Mouse (Mus musculus): ENCODE results near the gene Ccn5. TPM values are rescaled to one million over a fixed set of nuclear protein-coding genes. Genes with fewer than 3 reads are reported as not detected.

Ccn5 gene
- polyA plus RNA-seq, 1 experiment = 1.6 TPM

DNA sequence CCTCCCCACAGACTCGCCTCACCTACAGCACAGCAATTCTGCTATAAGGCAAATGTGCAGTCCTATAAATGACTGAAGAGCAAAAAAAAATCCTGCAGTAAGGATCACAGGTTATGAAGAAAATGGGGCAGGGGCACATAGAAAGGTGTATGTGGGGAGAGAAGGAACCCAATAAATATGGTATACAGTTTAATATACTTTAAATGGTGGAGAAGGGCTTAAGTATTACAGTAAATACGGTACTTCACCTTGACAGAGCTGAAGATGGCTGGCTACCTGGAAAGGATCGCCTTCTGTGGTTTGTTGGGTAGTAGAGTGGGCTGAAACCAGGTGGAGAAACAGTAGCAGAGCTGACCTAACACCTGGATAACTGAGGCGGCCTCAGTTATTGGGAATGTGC is 50.6 kb downstream of the Ccn5 start:
- Histone ChIP-seq H3K27ac (ENCODE audit: insufficient read depth, low read depth, low read length) (no peak overlapping the region), H3K4me1 (ENCODE audit: control insufficient read depth, insufficient read depth, low read length) (no peaks in the 10 kb centered on the region), H3K4me3 (ENCODE audit: insufficient read depth, low read length) (no peak overlapping the region)
- TF ChIP-seq POLR2A (IDR thresholded peaks at IDR 0.05; ENCODE audit: borderline replicate concordance, low read depth, low read length) (no peak), CTCF (IDR thresholded peaks at IDR 0.05; ENCODE audit: low read depth, low read length) (no peak)

DNA sequence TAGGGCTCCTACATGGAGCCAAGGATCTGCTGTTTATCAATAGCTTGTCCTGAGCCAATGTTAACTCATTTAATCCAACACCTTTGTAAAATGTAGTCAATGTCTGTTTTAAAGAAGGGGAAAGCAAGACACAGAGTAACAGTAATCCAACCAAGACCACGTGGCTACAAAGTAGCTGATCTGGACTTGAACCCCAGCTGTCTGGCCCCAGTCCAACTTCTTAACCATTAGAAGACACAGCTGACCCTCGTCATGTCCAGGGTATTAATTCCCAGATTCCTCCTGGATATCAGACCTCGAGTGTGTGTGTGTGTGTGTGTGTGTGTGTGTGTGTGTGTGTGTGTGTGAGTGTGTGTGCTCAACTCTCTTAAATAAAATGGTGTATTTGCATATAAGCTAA is 51.2 kb downstream of the Ccn5 start:
- H3K4me1 ChIP-seq (ENCODE audit: control insufficient read depth, insufficient read depth, low read length) = no peaks in the 10 kb centered on the region
- TF ChIP-seq POLR2A (IDR thresholded peaks at IDR 0.05; ENCODE audit: borderline replicate concordance, low read depth, low read length) (no peak), CTCF (IDR thresholded peaks at IDR 0.05; ENCODE audit: low read depth, low read length) (no peak)
- no peak overlapping the region for H3K4me3 ChIP-seq (ENCODE audit: insufficient read depth, low read length)
- H3K27ac ChIP-seq (ENCODE audit: insufficient read depth, low read depth, low read length) = no peak overlapping the region

DNA sequence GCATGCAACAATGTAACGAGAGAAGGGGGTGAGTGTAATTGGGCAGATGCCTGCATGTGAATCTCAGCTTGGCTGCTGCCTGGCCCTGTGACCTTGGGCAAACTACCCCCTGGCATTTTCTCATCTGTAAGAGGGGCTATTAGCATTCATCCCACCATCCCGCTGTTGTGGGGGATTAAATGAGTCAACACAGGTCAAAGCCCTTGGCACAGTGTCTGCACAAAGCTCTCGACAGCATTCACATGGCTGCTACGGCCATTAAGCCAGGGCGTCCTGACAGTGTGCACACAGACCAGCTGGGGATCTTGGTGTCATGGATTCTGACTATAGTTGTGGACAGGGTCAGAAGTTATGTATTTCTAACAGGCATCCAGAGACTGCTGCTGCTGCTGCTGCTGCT is 54.2 kb downstream of the Ccn5 start:
- H3K4me3 ChIP-seq (ENCODE audit: insufficient read depth, low read length) = no peak overlapping the region
- no peak overlapping the region for H3K27ac ChIP-seq (ENCODE audit: insufficient read depth, low read depth, low read length)
- no peaks in the 10 kb centered on the region for H3K4me1 ChIP-seq (ENCODE audit: control insufficient read depth, insufficient read depth, low read length)
- TF ChIP-seq POLR2A (IDR thresholded peaks at IDR 0.05; ENCODE audit: borderline replicate concordance, low read depth, low read length) (no peak), CTCF (IDR thresholded peaks at IDR 0.05; ENCODE audit: low read depth, low read length) (no peak)

DNA sequence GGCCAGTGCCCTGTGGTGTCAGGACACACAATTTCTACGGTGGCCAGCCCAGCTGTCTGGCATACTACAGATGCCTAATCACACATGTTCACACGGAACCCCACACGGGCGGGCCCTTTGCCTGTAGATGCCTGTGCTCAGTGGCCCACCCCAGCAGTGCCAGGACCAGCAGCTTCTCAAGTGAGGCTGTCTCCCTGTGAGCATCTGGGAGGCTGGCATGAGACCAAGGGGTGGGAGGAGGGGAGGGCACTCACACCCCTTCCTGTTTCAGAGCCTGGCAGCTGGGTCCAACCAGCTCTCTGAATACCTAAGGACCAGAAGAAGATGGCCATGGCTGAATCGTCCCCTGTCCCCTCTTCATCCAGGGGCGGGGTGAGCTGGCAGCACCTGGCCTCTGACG is 54.8 kb downstream of the Ccn5 start:
- Histone ChIP-seq H3K27ac (ENCODE audit: insufficient read depth, low read depth, low read length) (no peak overlapping the region), H3K4me1 (ENCODE audit: control insufficient read depth, insufficient read depth, low read length) (no peaks in the 10 kb centered on the region), H3K4me3 (ENCODE audit: insufficient read depth, low read length) (no peak overlapping the region)
- no peak for TF ChIP-seq POLR2A (IDR thresholded peaks at IDR 0.05; ENCODE audit: borderline replicate concordance, low read depth, low read length)
- TF ChIP-seq CTCF (IDR thresholded peaks at IDR 0.05; ENCODE audit: low read depth, low read length) = no peak

DNA sequence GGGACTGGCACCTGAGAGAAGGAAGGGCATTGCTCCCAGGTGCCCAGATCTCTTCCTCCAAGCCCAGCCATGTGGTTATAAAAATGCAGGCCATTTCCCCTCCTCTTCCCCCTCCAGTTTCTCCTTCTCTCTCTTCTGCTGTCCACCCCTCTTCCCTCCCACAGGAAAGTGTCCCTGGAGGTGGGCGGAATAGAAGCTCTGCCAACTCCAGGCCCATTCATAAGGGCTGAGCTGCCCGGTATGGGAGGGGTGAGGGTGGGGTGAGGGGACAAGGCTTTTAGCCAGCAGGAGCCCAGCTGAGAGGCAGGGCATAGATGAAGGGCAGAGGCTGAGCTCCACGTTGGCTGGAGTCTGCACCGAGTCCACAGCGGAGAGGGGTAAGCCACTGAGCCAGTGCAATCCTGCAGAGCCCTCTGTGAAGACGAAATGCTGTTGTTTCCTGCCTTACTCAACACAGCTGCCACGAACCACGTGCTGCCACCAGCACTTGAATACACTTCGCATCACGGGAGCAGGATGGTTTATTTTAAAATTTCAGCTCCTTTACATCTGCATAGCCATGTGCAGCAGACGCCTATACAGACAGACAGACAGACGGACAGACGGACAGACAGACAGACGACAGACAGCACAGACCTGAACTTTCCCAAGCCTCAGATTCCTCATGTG is 56.3 kb downstream of the Ccn5 start:
- Histone ChIP-seq H3K4me1 (ENCODE audit: control insufficient read depth, insufficient read depth, low read length) (no peaks in the 10 kb centered on the region), H3K27ac (ENCODE audit: insufficient read depth, low read depth, low read length) (no peak overlapping the region), H3K4me3 (ENCODE audit: insufficient read depth, low read length) (no peak overlapping the region)
- TF ChIP-seq CTCF (IDR thresholded peaks at IDR 0.05; ENCODE audit: low read depth, low read length) (no peak), POLR2A (IDR thresholded peaks at IDR 0.05; ENCODE audit: borderline replicate concordance, low read depth, low read length) (no peak)

DNA sequence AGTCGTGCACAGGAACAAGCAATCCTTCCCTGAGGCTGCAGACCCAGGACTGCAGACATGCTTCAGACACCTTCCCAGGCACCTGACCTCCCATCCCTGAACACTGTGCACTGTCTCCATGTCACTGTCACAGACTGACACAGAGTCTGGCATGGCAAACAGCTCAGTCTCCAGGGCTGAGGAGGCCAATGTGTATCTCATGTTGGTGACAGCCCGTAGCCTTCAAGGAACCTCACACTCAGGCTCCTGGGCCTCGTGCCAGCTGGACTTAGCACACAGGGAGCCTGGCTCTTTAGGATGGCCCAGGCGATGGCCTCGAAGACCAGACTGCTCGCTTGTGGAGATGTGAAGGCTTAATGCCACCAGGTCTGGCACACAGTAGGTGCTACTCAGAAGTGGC is 60.2 kb downstream of the Ccn5 start:
- no peaks in the 10 kb centered on the region for H3K4me1 ChIP-seq (ENCODE audit: control insufficient read depth, insufficient read depth, low read length)
- TF ChIP-seq CTCF (IDR thresholded peaks at IDR 0.05; ENCODE audit: low read depth, low read length) = no peak
- TF ChIP-seq POLR2A (IDR thresholded peaks at IDR 0.05; ENCODE audit: borderline replicate concordance, low read depth, low read length) = no peak
- H3K4me3 ChIP-seq (ENCODE audit: insufficient read depth, low read length) = no peak overlapping the region
- no peak overlapping the region for H3K27ac ChIP-seq (ENCODE audit: insufficient read depth, low read depth, low read length)

Other genes with a start within 250 kb of the Ccn5 start
- gene Ttpal, start 218.5 kb upstream of the Ccn5 start, polyA plus RNA-seq (2012; ENCODE audit: insufficient read depth, insufficient read length, missing spikeins) = 8.5 and 13.2 TPM in 2 replicates
- gene Serinc3, start 175.7 kb upstream of the Ccn5 start, polyA plus RNA-seq (2012; ENCODE audit: insufficient read depth, insufficient read length, missing spikeins) = 1,486 and 1,613 TPM in 2 replicates
- 83.8 and 87.8 TPM in 2 replicates for gene Pkig, start 162.5 kb upstream of the Ccn5 start, polyA plus RNA-seq (2012; ENCODE audit: insufficient read depth, insufficient read length, missing spikeins)
- gene Ada, start 70.6 kb upstream of the Ccn5 start, polyA plus RNA-seq (2012; ENCODE audit: insufficient read depth, insufficient read length, missing spikeins) = 3.3 and 5.3 TPM in 2 replicates
- not detected in 2 replicates for gene Kcnk15, start 32.8 kb downstream of the Ccn5 start, polyA plus RNA-seq (2012; ENCODE audit: insufficient read depth, insufficient read length, missing spikeins)
- not detected in 2 replicates for gene Rims4, start 97.8 kb downstream of the Ccn5 start, polyA plus RNA-seq (2012; ENCODE audit: insufficient read depth, insufficient read length, missing spikeins)
- gene Ywhab, start 174.1 kb downstream of the Ccn5 start, polyA plus RNA-seq (2012; ENCODE audit: insufficient read depth, insufficient read length, missing spikeins) = 157 and 160 TPM in 2 replicates
- 2.5 and 3.2 TPM in 2 replicates for gene Pabpc1l, start 204.6 kb downstream of the Ccn5 start, polyA plus RNA-seq (2012; ENCODE audit: insufficient read depth, insufficient read length, missing spikeins)
- gene Stk4, start 249.5 kb downstream of the Ccn5 start, polyA plus RNA-seq (2012; ENCODE audit: insufficient read depth, insufficient read length, missing spikeins) = 69.9 and 82.6 TPM in 2 replicates